Mouse (Mus musculus) thymus, postnatal 0 days (tissue): Measurements from ENCODE around the gene Rab5a. TPM values are rescaled to one million over a fixed set of nuclear protein-coding genes. Genes with fewer than 3 reads are reported as not detected.
A peak's percentile ranks its signal among the peaks of the same experiment; 100 is the strongest.
"Not testable (repeated sequence)": the region's sequence is repeated elsewhere in the genome, so short reads cannot be mapped to it uniquely, and the experiment has no call there.

ENCODE experiments used
- DNase-seq: peaks from one replicate; pipeline ENCODE4 v3.0.0-alpha.2; 2015; ENCODE audit warnings: low spot score
- polyA plus RNA-seq: library from polyadenylated mRNA; unstranded; fragments of >200 nt; fragmentation: Nextera tagmentation; extraction: Ambion mirVana; gene quantifications from 2 replicates; pipeline ENCODE4 v1.2.1, GENCODE M21; 2015

Gene Rab5a
- 60.4 and 77.3 TPM in 2 replicates for polyA plus RNA-seq

DNA sequence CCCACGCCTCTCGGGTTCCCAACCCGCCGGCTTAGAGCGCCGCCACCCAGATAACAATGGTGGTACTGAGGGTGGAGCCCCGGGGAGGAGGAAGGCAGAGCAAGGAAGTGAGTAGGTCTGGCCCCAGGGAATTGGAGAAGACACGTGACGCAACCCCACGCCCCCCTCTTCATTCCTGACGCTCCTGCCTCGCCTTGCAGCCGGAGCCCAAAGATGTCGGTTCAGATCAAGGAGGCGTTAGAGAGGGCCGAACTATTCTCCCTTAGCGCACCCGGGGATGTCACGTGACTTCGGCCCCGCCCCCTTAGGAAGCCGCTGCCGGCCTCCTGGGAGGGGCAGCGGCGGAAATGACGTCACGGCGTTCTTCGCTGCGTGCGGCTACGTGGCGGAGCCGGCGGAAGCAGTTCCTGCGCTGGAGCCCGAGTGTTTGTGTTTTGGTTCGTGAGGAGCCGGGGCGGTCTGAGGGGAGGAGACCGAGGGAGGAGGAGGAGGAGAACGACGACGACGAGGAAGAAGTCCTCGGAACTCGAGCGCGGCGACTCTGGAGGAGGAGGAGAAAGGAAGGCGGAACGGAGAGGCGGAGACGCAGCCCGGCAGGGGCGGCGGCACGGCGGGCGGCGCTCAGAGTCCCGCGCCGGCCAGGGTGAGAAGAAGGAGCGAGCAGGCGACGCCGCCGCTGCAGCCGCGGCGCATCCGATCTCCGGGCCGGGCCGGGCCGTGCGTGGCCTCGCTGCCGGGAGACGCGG lies at the start of gene Rab5a:
Rab5a (plus strand) TSS at position 377 of the 746 bp plus-strand sequence.
- peak; percentile 99 for DNase-seq

- DNase-seq: no peak
These were observed 22.9 kb upstream of the Rab5a start for GRCm38 (mm10) chr17:53456152-53456551.

- DNase-seq: no peak
These were observed 22.3 kb upstream of the Rab5a start for GRCm38 (mm10) chr17:53456742-53457141.

DNA sequence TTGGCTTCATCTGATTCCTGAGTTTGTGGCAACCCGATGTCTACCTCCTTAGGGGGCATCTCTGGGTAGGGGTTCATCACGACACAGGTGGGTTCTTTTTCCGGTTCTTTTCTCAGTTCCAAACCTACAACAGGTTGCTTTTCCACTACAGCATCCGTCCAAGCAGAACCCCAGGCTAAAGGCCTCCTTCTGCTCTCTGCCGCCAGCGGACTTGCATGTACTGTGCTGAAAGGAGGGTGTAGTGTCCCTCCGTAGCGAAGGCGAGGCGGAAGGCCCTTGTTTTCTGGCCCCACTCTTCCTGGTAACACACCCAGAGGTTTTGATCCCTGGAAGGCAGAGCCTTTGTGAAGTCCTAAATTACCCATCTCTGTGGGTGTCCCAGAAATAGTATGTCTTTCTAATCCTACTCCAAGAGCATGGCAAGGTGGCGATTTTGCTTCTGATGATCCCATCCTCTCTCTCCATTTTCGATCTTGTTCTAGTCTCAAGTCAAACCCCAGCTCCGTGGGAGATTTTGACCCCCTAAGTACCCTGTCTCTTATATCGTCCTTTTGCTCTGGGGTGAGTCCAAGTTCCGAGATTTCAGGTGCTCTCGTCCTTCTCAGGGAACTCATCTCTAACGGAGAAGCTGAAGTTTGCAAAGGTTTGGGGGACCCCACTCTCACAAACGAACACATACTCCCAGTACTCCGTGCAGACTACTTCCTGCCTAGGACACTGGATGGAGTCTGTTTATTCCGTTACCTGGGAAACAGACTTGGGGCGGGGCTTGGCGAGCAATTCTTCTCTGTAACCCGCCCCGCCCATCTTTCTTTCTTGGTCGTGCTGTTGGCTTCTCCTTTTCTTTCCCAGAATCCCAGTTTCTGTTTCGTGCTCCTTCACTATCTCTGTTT lies 16.2 kb upstream of the Rab5a start, which contains the start of gene Efhb:
Efhb (minus strand) TSS at position 719 of the 893 bp plus-strand sequence.
- peak; percentile 74 for DNase-seq

DNA sequence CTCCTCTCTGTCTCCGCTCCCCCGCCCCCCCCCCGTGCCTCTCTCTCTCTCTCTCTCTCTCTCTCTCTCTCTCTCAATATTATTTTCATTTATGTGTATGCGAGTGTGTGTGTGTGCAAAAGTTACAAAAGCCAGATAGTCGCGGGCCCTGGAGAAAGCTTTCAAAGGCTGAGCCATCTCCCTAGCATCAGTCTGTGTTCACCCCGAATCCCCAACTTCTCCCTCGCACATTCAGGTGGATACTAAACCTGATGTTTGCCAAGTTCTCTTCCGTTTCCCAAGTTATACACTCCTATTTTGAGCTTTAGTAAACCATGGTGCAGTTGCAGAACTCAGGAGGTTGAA lies 15.6 kb upstream of the Rab5a start:
- no peak for DNase-seq

- DNase-seq: peak; percentile 30
These were observed 13.5 kb upstream of the Rab5a start for GRCm38 (mm10) chr17:53465569-53465968.

GRCm38 (mm10) chr17:53468697-53469096 lies 10.3 kb upstream of the Rab5a start:
- no peak for DNase-seq

DNA sequence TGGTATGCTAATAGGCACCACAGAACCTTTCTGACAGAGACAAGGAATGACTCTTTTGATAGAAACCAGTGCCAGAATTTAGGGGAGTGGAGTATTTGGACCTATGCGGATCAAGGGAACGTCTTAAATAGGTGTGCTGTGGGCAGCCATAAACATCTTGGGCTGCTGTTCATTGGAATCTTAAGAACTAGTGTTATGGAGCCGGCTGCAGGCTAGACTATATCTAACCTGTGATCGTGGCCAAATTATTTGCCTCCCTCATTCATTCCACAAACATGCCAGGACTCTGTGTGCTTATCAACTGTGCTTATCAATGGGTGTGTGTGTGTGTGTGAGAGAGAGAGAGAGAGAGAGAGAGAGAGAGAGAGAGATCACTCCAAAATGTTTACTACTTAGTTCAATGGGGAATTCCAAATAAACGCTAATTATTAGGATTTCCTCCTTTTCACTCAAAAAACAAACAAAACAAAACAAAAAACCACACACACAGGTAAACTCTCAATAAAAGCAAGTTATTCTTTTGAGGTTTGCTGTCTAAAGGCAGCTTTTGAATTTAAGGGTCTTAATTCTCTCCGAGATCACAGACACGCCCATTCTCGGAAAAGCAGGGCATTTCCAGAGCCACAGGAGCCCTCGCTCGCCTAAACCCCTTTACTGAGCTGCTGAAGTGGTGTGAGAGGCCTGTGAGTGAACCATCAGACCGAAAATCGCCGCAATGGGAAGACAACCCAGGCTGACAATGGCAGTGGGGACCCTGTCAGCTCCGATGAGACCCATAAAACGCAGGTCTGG lies 772 bp upstream of the Rab5a start:
- no peak for DNase-seq

- DNase-seq: no peak
These were observed 589 bp downstream of the Rab5a start for GRCm38 (mm10) chr17:53479604-53480041.

DNA sequence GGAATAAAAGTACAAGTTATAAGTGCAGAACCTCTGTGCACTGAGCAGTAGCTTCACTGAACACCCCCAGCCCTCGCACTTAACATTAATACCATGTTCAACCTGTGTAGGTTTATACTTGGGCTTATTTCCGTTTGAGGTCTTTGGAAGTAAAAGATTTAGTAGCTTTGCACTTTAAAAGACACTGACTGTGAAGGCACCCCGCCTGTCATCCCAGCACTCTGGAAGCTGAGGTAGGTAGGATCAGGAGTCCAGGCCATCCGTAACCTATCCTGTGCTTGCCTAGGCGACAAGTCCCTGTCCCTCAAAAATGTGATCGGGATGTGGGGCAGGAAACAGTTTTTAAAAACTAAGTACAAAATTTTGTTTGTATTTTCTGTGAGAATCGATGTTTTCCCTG lies 1.4 kb downstream of the Rab5a start:
- no peak for DNase-seq

DNA sequence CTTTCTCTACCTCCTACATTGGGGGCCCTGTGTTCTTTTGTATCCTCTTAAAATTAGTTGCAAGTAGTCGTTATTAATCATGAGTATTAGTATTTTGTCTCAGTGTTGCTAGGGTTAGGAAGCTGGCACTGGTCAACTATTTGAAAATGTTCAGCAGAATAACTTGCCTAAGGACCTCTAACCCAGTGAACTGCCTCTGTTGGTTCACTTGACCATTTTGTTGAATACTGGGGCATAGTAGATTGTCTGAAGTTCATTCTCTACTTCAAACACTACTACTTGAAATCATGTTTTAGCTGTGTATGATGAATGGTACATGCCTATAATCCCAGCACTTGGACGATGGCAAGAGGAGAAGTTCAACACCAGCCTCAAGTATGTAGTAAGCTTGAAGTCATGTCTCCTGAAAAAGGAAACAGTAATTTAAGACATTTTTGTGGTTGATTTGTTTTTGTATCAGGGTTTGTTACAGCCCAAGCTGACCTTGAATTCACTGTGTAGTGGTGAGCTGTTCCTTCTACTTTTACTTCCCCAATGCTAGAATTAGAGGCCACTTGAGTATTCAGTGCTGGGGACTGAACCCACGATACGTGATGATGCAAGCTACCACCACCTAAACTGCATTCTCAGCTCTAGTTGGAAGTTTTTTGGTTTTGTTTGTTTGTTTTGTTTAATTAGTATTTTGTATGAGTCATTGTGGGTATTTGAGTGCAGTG lies 9.4 kb downstream of the Rab5a start:
- DNase-seq: no peak

DNA sequence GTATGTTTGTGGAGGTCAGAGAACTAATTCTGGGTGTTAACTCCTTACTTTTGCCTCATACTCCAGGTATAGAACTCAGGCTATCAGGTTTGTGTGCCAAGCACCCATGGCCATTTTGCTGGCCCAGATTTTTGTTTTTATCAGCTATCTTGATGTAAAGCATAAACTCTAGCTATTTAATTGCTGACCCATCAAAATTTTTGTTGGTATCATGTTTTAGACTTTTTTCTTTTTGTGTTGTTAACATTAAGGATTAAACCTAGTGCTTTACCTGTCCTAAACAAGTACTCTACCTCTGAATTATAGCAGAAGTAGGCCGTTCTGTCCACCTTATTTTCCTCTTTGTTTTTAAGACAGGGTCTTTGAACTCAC lies 10.0 kb downstream of the Rab5a start:
- no peak for DNase-seq

DNA sequence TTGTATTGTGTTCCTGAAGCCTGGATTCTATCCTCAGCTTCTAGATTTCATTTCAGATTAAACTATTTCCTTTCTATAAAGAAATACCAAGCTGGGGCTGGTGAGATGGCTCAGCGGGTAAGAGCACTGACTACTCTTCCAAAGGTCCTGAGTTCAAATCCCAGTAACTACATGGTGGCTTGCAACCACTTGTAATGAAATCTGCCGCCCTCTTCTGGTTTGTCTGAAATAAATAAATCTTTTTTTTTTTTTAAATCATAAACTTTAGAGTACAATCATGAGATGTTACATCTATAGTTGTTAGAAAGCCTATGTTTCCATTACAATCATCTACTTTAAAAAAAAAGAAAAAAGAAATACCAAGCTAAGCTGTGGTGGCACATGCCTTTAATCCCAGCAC lies 23.9 kb downstream of the Rab5a start:
- no peak for DNase-seq

DNA sequence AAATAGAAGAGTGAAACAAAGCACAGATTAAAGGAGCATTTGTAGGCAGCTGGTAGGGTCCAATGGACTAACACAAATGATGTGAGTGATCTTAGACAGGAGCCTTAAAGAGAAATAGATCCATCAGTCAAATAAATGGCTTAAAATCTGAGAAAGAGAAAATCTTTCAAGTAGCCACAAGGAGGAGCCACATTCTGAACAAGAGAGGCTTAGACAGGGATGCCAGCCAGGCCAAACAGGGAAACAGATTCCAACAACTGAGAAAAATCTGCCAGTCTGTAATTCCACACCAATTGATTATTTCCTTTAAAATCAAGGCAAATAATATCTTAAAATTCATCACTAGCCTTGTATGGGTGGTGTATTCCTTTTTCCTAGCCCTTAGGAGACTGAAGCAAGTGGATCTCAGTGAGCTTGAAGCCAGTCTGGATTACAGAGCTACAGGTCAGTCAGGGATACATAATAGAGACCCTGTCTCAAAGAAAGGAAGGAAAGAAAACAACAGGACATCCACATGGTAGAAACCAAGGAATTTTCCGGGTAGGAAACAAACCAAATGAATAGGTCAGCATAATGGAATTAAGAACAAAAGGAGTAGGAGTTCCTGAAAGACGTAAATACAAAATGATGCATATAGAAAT lies 33.4 kb downstream of the Rab5a start:
- DNase-seq: no peak

DNA sequence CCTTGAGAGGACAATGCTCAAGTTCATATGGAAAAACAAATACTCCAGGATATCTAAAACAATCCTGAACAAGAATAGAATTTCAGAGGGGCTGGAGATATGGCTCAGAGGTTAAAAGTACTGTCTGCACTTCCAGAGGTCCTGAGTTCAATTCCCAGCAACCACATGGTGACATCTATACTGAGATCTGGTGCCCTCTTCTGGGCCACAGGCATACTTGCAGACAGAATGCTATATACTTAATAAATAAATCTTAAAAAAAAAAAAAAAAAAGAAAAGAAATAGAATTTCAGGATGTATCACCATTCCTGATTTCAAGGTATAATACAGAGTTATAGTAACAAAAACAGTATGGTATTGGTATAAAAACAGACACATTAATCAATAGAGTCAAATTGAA lies 40.3 kb downstream of the Rab5a start:
- DNase-seq: no peak

DNA sequence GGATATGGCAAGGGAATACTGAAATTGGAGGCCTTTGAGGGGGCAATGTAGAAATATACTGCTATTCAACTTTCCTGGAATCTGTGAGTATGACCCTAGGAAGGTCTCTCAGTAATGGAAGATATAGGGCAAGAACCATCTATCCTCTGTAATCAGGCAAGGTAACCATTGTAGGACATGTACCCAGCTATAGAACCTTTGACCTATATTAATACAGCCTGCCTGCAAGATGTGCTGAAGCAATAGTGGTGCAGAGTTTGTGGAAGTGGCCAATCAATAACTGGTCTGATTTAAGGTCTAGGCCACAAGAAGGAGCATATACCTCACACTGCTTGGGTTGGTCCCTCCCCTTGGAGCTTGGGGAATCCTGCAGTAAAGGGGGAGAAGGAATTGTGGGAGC lies 41.5 kb downstream of the Rab5a start:
- no peak for DNase-seq

- no peak for DNase-seq
These were observed 49.0 kb downstream of the Rab5a start for GRCm38 (mm10) chr17:53528034-53528433.

GRCm38 (mm10) chr17:53531160-53531559 lies 52.1 kb downstream of the Rab5a start:
- DNase-seq: no peak

GRCm38 (mm10) chr17:53532425-53532824 lies 53.4 kb downstream of the Rab5a start:
- DNase-seq: no peak

GRCm38 (mm10) chr17:53539351-53539750 lies 60.3 kb downstream of the Rab5a start, which contains the start of gene Pp2d1:
TSS of gene Pp2d1 (minus strand) at chr17:53539451.
- DNase-seq: not testable (repeated sequence)
